Mouse (Mus musculus): ENCODE data around the gene Aldh1a3.

The Aldh1a3 gene

DNA sequence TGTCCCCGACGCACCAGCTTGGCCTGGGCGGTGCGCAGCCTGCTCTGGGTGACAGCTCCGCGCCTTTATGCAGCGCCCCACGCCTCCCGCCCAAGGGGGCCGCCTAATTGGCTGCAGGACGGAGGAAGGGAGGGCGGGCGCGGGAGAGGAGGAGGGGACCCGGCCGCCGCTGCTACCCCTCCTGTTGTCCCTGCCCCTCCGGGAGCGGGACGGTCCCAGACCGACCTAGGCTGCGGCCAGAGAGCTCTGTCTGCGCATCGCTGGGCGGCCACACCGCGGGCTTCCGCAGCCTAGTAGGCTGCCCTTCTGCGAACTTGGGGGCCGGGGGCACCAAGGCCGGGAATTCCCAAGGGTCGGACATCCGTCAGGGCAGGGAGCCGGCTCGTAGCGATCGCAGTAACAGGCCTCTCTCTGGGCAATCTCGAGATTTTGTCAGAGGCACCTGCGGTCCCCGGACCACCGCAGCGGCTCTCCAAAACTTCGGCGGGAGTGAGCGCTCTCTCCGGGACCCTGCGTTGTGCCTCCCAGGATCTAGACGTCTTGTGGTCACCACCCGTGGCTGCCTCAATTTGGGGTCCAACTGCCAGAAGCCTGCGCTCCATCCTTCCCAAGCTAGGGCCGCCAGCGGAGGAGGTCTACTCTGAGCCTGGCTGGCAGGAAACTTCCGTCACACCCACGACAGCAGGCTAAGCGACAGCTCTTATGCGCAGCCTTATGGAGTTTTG, at the start of gene Aldh1a3:
Gene Aldh1a3 (minus strand): TSS at position 81 of the 725 bp plus-strand sequence.
- peak; percentile 42 for DNase-seq

DNA sequence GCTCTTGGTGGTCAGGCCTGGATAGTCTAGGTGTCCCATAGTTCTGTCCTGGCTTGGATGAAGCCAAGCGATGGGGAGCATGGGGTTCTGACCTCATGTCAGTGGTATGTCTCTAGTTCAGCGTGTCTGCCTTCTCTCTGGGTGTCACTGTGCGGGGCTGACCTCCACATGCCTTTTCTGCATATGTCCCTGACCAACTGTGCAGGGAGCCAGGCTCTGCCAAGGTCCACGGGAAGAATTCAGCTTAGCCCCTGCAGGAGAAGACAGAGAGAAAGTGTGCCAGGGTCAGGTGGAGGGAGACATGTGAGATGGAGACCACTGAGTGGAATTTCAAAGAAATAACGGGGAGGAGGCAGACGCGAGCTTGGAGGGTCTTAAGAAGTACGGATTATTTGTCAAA, 49.0 kb upstream of the Aldh1a3 start:
- DNase-seq = no peak

- DNase-seq = no peak
These were observed 44.4 kb upstream of the Aldh1a3 start for GRCm38 (mm10) chr7:66471641-66472216.

GRCm38 (mm10) chr7:66466641-66467040, 39.3 kb upstream of the Aldh1a3 start:
- DNase-seq = no peak

DNA sequence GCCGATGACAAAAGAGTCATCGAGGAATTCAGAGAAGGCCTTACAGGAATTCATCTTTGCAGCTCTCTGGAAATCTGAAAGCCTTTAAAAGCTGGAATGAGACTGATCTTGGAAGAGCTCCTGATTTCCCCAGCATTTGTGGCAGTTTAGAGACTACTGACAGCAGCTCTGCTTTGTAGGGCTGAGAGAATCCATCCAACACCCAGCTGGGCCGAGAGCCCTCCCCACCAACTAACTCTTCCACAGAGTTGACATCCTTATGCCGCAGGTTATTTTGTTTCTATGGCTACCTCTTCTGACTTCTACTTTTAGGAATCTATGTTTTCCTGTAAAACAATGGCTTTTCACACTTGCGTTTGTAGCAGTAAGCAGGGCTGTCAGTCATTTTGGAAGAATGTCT, 37.9 kb upstream of the Aldh1a3 start:
- DNase-seq = no peak

- no peak for DNase-seq
These were observed 35.8 kb upstream of the Aldh1a3 start for GRCm38 (mm10) chr7:66463081-66463480.

- DNase-seq = no peak
These were observed 24.4 kb upstream of the Aldh1a3 start for GRCm38 (mm10) chr7:66451622-66452295.

DNA sequence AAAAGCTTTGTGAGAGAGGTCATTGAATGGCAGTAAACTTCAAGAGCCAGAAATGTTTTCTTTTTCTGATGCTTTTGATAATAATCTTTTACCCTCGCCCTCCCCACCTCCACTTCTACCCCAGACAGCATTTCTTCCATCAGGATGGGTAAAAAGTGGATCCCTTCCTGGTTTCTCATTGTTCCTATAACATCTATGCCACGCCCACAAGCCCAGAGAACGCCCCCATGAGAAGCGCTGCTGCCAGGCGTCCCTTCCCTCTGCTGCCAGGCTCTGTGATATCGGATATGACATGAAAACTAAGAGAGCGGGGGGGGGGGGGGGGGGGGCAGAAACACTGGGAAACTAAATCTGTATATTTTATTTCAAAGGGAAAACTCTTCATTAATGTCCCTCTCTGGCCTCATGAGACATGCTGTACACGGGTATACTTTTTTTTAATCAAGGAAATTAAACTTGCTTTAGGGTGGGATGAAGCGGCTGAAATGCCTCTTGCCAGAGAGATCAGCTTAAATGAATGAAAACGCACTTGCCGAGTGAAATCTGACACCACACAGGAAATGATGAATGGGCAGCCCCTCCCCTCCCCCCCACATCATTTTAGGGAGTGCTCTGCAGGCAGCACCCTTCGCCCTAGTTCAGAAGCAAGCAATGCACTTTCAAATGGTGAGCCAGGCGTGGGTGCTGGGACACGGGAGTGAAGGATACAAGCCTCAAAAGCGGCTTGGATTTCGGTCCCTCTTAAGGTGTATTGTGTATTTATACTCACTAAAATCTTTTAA, 22.8 kb upstream of the Aldh1a3 start:
- peak; percentile 54 for DNase-seq

- no peak for DNase-seq
These were observed 21.6 kb upstream of the Aldh1a3 start for GRCm38 (mm10) chr7:66448786-66449540.

GRCm38 (mm10) chr7:66448304-66448703, 21.0 kb upstream of the Aldh1a3 start:
- DNase-seq = no peak

- no peak for DNase-seq
These were observed 19.5 kb upstream of the Aldh1a3 start for GRCm38 (mm10) chr7:66446860-66447259.

- DNase-seq = no peak
These were observed 18.0 kb upstream of the Aldh1a3 start for GRCm38 (mm10) chr7:66445117-66445905.

GRCm38 (mm10) chr7:66444706-66445105, 17.4 kb upstream of the Aldh1a3 start:
- no peak for DNase-seq

DNA sequence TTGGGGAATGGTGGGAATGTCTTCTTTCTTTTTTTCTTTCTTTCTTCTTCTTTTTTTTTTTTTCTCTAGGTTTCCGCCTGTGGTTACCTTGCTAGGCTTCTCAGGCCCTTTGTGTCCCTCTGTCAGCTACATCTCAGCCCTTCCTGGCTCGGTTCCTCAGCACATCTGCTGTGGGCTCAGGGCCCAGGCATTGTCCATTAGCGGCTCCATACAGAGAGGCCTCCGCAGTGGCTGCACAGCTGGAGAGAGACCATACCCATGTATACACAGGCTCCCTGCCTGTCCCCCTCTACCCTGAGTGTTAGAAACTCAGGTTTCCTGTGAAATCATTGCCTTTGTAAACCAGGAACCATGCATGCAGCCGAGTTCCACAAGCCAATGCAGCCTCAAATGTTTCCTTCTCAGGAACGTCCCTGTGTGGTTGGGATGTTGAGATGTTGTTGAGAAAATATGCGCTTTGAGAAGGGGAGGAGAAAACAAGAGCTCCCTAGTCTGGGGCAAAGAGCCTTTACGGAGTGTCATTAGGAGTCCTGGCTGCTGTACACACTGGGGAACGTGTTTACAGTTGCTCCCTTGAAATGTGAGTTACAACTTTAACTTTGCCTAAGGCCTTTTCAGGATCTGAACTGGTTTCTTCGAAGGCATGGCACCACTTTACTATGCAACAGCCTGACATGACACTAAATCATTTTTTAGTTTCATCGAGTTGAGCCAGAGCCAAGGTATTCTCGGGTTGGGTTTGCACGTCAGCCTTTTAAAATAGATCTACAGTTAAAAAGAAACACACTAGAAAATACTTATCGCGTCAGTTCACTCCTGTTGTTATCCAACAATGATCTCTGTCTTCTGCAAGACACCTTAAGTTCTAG, 15.4 kb upstream of the Aldh1a3 start:
- DNase-seq = no peak

DNA sequence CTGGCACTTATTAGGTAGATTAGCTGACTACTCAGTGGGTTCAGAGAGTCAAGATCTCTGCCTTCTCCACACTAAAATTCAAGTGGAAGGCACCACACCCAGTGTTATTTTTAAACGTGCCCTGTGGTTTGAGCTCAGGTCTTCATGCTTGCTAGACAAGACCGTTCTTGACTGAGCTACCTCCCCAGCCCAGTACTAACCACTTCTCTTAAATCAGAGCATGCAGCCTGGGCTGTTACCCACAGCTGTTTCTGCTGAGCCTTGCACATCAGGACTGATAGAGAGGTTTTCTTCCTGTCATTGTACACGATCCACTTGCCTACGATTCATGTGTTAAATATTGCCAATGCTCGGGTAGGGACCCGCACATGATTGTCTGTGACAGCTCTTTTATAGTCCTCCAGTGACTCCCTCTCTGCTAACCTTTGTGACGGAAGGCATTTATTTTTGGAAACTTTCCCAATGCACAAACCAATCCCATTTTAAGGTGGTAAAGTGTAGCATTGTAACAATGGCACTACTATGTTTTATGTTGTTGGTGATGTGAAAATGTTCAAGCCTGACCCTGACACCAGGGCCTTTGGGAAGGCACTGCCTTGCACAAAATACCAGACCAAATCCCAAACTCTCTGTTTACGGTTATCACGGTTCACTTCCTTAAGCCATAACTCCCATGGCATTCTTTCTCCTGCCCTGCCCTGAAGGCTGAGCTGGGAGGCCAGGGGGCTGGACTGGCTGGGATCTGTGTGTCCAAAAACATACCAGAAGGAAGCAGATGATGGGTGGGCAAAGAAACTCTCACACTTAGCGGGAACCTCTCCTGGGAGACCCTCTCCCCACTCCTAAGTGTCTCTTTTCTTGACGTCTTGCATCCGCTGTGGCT, 11.7 kb upstream of the Aldh1a3 start:
- DNase-seq = no peak

DNA sequence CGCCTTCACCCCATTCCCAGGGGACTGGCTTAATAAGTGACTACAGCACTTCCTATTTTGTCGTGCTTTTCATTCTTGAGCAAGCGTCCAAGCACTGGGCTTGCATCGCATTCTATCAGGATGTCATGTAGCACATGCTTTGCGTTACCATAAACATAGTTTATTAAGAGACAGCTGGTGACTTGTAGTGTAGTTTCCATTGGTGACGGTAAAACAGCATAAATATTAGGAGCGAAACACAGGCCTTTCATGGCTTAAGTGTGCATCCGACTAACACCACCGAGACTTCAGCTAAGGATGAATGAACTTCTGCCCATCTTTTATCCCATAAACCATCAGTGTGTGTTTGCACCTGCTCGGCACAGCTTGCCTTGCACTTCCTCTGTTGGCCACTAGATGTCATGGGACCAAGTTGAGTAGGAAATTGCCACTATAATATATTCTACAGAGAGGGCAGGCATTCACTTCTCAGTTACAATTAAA, 7.2 kb upstream of the Aldh1a3 start:
- peak; percentile 61 for DNase-seq

GRCm38 (mm10) chr7:66427053-66427436, 272 bp downstream of the Aldh1a3 start:
- DNase-seq = no peak

DNA sequence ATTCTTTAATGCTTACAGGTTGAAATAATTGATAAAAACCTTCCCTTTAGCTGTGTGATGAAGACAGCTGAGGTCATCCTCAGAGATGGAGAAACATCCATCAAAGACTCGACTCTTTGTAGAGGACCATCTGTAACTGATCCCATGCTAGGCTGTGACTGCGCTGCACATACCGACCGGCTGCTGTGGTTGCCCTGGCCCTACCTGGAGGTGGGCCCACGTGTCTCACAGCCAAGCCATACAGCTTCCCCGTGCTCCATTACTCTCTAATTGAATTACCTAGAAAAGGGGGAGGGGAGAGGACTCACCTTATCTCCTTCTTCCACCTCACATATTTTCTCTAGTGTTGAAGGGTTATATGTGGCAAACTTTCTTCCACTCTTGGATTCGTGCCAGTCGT, 5.4 kb downstream of the Aldh1a3 start:
- no peak for DNase-seq

DNA sequence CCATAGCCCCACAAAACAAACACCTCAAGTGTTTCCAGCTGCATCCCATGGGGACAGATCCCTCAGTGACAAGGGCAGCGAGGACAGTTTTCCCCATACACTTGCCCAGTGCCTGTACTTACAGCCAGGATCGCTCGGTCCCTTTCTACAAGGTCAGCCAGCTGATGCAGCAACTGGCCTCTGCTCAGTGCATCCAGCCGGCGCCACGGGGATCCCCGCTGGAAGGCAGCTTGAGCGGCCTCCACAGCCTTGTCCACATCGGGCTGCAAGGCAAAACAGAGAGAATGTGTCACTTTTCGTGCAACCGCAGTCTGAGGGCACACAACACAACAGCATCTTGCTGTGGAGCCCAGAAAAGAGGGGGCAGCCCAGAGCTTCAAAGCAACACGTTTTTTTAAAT, 8.3 kb downstream of the Aldh1a3 start:
- DNase-seq = no peak

DNA sequence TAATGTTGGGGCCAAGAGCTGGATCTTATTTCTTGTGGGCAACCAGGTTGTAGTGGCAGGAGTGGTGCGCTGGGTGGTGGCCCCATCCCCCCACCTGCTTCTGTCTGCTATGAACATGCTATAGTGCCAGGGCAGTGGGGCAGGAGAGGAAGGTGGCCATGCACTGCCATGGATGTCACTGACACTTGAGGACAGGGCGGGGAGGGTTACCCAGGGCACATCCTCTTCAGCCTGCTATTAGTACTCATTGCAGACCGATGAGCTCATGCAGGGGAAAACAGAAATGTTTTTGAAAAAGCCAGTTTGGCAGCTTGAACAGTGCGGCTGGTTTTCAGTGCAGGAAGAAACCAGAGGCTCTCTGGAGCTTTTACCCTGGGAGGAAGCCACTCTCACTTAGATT, 10.5 kb downstream of the Aldh1a3 start:
- DNase-seq = no peak
